Mouse (Mus musculus): ENCODE results near the gene Ifi209.

- TF ChIP-seq CTCF (IDR thresholded peaks at IDR 0.05; ENCODE audit: extremely low read depth, insufficient read length, insufficient replicate concordance, low read depth, low read length) (no peak), POLR2A (IDR thresholded peaks at IDR 0.05; ENCODE audit: low read depth, low read length) (no peak)
These were observed 14.7 kb downstream of the Ifi209 start for GRCm38 (mm10) chr1:173645393-173645792.

Data from small intestine, adult 2 months (tissue).